Mouse (Mus musculus) liver, embryonic 15.5 days (tissue): ENCODE results near the gene Eea1. TPM values are rescaled to one million over a fixed set of nuclear protein-coding genes. Genes with fewer than 3 reads are reported as not detected.

ENCODE experiments used
- polyA plus RNA-seq: library from polyadenylated mRNA; unstranded; fragments of >200 nt; fragmentation: Nextera tagmentation; extraction: Ambion mirVana; gene quantifications from 2 replicates; pipeline ENCODE4 v1.2.1, GENCODE M21; 2015

Gene Eea1
- polyA plus RNA-seq, 1 experiment from 2014 or later = 7.7 TPM

Other genes starting within 250 kb of the Eea1 start
- gene Gm33543, start 97.7 kb upstream of the Eea1 start, polyA plus RNA-seq = 0.12 and 0.13 TPM in 2 replicates
- not detected in 2 replicates for gene Gm5426, start 196.0 kb downstream of the Eea1 start, polyA plus RNA-seq